Mouse (Mus musculus) thymus, postnatal 4 days (tissue): ENCODE measurements at regions not wholly inside any gene's neighbourhood (a gene's known extent, or its start where the extent isn't known, plus 50 kb on each side); places are given as distances from the start of the nearest gene placed in this dataset.
"Not testable (repeated sequence)": the region's sequence is repeated elsewhere in the genome, so short reads cannot be mapped to it uniquely, and the experiment has no call there.

ENCODE experiments used
- DNase-seq: peaks from one replicate; pipeline ENCODE4 v3.0.0; 2021

- not testable (repeated sequence) for DNase-seq
Measured at GRCm38 (mm10) chr1:112486046-112486445, 621.3 kb upstream of the Dsel start.

- DNase-seq: peak; percentile 12
Measured at GRCm38 (mm10) chr1:112456047-112456446, 591.3 kb upstream of the Dsel start.

- DNase-seq: no peak
Measured at GRCm38 (mm10) chr1:112452390-112452789, 587.7 kb upstream of the Dsel start.

DNA sequence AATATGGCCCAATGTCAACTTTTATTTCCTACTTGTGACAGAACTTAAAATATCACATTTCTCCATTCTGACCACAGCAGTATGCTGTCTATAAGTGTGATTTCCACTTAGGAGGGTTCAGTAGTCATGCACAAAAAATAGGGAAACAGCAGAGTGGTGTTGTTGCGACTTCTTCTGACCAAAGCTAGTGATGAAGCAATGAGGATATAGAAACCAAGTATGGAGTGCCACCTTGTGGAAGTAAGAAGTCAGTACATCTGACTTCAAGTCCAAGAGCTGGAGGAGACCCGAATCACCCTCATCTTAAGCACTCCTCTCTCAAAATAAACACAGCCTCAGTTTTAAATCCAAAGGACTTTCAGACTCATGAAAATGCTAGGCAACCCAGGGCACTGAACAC, 586.9 kb upstream of the Dsel start:
- DNase-seq: no peak

GRCm38 (mm10) chr1:112439109-112439508, 574.4 kb upstream of the Dsel start:
- no peak for DNase-seq

DNA sequence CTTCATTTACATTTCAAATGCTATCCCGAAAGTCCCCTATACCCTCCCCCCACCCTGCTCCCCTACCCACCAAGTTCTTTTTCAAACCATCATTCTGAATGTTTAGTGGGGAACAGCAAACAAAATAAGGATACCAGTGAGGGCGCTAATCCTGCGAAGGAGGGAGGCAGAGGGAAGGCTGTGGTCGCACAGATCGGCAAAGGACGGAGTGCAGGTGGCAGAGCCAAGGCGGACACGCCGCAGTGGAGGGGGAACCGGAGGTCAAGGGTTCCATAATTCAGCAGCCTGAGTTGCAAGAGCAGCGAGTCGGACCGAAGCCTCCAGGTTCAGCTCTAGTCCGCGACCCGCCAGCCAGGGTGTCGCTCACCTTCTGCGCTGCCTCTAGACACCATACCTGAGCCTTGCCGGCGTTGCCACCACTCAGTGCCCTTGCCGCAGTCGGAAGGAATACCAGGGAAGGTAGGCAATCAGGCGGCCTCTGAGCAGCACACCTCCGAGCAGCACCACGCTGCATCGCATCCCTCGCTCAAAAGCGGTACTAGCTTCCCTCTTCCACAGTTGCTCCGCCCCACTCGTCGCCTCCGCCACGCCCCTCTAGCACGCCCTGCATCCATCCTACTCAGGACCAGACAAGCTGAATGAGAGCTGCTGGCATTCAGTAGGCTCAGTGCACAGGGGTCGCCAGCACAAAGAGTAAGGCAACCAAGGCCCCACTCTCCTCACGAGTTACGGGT, 551.8 kb upstream of the Dsel start:
- DNase-seq: peak; percentile 6

DNA sequence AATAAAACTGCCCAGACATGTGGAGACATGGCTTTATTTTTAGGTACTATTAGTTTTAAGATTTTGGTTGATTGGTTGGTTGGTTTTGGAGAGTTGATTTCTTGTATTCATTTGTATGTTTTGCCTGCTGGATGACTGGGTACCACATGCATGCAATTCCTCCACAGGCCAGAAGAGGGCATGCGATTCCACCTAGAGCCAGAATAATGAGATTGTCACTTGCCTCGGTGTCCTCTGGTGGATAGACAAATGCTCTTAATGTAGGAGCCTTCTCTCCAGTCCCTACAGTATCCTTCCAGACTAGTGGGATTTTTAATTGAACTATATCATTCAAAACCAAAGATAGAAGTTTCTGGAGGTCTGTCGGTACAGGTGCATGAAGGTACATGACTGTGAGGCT, 524.1 kb upstream of the Dsel start:
- peak; percentile 22 for DNase-seq

GRCm38 (mm10) chr1:112384015-112384414, 519.3 kb upstream of the Dsel start:
- DNase-seq: no peak

DNA sequence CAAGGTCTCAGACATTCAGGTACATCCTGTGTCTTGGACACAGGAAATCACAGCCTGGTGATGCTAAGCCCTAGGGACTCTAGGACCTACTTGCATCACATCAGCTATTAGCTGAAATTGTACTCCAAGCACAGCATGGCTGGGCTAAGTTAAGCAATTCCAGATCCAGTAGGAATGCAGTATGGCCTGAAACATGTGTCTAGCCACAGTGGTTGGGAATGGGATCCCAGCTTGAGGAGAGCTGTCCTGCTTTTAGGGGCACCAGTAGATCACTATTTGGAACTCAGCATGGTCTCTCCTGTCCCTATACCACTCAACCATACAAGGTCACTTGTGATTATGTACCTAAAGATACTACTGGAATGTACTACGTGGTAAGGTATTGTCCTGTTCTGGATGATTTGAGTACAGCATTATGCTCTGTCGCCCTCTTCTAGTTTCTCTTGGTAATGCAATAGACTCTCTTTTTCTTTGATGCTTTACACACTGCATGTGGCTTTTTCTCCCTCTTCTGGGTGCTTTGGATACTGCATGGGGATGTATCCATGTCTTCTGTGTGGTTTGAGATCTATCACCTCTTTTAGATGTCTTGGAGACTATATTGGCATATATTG, 515.0 kb upstream of the Dsel start:
- no peak for DNase-seq

DNA sequence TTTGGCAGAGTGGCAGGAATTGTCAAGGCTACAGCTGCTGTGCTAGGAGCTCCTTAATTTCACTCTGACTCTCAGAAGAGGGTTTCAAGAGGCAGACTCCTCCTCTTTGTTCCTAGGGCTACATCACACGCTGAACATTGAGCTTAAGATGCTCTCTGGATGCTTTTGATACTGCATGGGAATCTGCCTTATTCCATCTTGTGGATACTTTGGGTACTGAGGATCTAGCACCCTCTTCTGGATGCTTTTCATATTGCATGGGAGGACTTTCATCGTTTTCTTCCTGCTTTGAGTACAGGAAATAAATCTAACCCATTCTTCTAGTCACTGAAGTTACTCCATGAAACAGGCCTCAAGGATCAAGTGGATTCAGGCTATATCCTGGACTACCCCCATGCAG, 513.9 kb upstream of the Dsel start:
- DNase-seq: no peak

DNA sequence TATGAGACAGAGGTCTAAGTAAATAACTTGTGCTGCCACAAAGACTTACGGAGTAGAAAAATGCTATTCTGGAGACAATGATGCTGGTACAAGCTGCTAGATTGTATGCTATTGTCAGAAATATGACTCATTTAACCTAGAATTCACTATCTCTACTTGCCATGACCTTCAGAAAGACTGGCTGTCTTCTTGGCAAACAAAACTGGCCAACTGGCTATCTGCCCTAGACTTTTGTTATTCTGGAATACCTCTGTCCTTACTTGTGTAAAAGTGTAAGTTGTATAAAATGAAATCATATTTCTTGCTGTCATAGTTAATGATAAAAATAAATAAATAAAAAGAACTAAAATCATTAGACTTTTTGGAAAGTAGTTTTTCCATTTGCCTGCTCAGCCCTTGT, 491.1 kb upstream of the Dsel start:
- no peak for DNase-seq
